11 mouse cellular contexts compared by ENCODE assay signal in the genomic region with DNA sequence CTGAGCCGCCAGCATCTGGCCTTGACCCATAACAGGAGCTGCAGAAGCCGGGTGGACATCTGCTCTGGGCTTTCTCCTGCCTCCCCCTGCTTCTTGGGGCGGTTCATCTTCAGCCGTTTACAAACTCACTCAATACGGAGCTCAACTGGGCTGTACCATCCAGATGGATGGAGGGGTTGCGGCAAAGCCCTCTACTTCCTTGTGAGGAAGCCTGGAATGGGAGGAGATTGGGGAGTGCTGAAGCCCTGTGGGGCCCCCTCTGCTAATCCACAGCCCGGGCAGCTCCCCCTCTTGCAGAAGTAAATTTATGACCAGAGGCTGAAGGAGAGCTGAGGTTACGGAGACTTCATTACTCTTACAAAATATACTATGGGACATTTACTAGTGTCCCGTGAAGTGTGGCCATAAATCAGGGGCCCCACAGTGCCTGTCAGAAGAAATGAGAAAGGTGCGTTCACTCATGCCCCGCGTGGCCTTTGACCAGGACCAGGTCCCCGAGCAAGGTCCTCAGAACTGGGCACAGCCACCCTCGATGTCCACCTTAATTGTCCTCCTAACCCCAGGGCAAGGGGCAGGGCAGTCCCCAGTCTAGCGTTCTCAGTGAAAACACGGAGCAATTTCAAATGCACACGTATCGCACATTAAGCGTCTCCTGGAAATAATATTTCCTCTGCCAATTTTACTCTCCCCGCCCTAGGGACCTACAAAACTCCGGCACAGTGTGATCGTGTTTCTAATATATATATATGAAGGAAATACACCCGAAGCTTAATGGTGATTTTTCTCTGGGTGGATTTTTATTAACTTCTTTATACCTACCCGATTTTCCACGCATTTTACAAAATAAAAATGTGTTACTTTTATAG.
DNase-seq lines count a peak whose midpoint lies in the region; ATAC-seq and TF ChIP-seq lines count a peak whose summit lies in the region.
"Had no signal": no experiment of that assay in that cellular context is flagged by ENCODE, and none has a peak within 500 bp of the region (broad histone marks: within the 10 kb centered on the region; RNA-seq: fewer than 3 reads in every experiment).

No protein-coding gene starts in this region.

- no peaks in the 10 kb centered on the region for H3K9me3 ChIP-seq in kidney, embryonic 15.5 days (replicated peaks)
- H3K9me3 ChIP-seq in neural tube, embryonic 12.5 days, result no peaks in the 10 kb centered on the region

- DNase-seq in adrenal gland, adult (ENCODE audit: inconsistent age in 2 of 2, low spot score in 1 of 2), result peak; percentile 39 to 52
- DNase-seq in adrenal gland, postnatal 4 days (ENCODE audit: low spot score in 2 of 2), result no peak
- DNase-seq in embryo, embryonic 11.5 days (ENCODE audit: low read depth, low spot score), result peak; percentile 57
- DNase-seq in thymus, postnatal 0 days (ENCODE audit: low spot score), result no peak
- no peak for DNase-seq in T-cell, adult 2 months (ENCODE audit: low spot score)
- no peak for DNase-seq in thymus, adult 2 months
- DNase-seq: gastrocnemius, postnatal 14 days; spleen, adult 18-20 months had no signal

- peak overlapping the region; percentile 21 for H3K4me3 ChIP-seq in kidney, embryonic 15.5 days (replicated peaks)
- no peak overlapping the region for H3K4me3 ChIP-seq in neural tube, embryonic 12.5 days
- H3K4me3 ChIP-seq in thymus, adult 2 months (ENCODE audit: control insufficient read depth, insufficient read depth, low read length), result no peak overlapping the region

- H3K27me3 ChIP-seq in kidney, embryonic 15.5 days, result peaks cover 31% of the 10 kb centered on the region
- no peaks in the 10 kb centered on the region for H3K27me3 ChIP-seq in neural tube, embryonic 12.5 days (replicated peaks)
- no peaks in the 10 kb centered on the region for H3K27me3 ChIP-seq in thymus, adult 2 months (ENCODE audit: control insufficient read depth, insufficient read depth, low read length)

- H3K36me3 ChIP-seq in kidney, embryonic 15.5 days, result no peaks in the 10 kb centered on the region
- H3K36me3 ChIP-seq in neural tube, embryonic 12.5 days, result no peaks in the 10 kb centered on the region
- no peaks in the 10 kb centered on the region for H3K36me3 ChIP-seq in thymus, adult 2 months (ENCODE audit: control insufficient read depth, insufficient read depth, low read length)

- H3K27ac ChIP-seq in kidney, embryonic 15.5 days, result 0 out of 2 replicates have a peak overlapping the region, but pooled peaks have one; percentile 18
- H3K27ac ChIP-seq in neural tube, embryonic 12.5 days, result no peak overlapping the region
- H3K27ac ChIP-seq in thymus, adult 2 months (ENCODE audit: control insufficient read depth, insufficient read depth, low read length), result no peak overlapping the region

- no peak for TF ChIP-seq CTCF in thymus, adult 2 months (IDR thresholded peaks at IDR 0.05; ENCODE audit: borderline replicate concordance, control insufficient read depth, extremely low read depth, insufficient read depth, low read length, poor library complexity)

- peaks cover 32% of the 10 kb centered on the region for H3K4me1 ChIP-seq in kidney, embryonic 15.5 days
- peaks cover 8% of the 10 kb centered on the region for H3K4me1 ChIP-seq in neural tube, embryonic 12.5 days
- H3K4me1 ChIP-seq in thymus, adult 2 months (replicated peaks; ENCODE audit: control insufficient read depth, insufficient read depth, low read length), result peaks cover 11% of the 10 kb centered on the region

- 16% methylated on average over 25 of the region's 25 CpGs for WGBS in kidney, embryonic 15.5 days
- 50% methylated on average over 25 of the region's 25 CpGs for WGBS in neural tube, embryonic 12.5 days
- WGBS in thymus, adult 2 months, result 92% methylated on average over 25 of the region's 25 CpGs

- no peak for TF ChIP-seq POLR2A in thymus, adult 2 months (IDR thresholded peaks at IDR 0.05; ENCODE audit: control insufficient read depth, extremely low read depth, insufficient read depth, low read length, poor library complexity)

- H3K4me2 ChIP-seq in kidney, embryonic 15.5 days, result peak overlapping the region; percentile 49
- H3K4me2 ChIP-seq in neural tube, embryonic 12.5 days (replicated peaks), result peak overlapping the region; percentile 30
- H3K4me2 ChIP-seq: liver, embryonic 11.5 days had no signal

- H3K9ac ChIP-seq in kidney, embryonic 15.5 days, result no peak overlapping the region
- H3K9ac ChIP-seq in neural tube, embryonic 12.5 days, result no peak overlapping the region

- peak; percentile 88 for ATAC-seq in kidney, embryonic 15.5 days (replicated peaks; ENCODE audit: low FRiP score)
- ATAC-seq in neural tube, embryonic 12.5 days (ENCODE audit: low FRiP score, low read depth), result peak; percentile 61; the same call in 1 of the 2 replicates

Comparison
In these comparisons a context has a peak if more than half of its experiments do, and no peak if none do; other contexts are left out.
1. DNase-seq: peak in adrenal gland, adult (2 of 2) and embryo, embryonic 11.5 days (single experiment); none in adrenal gland, postnatal 4 days (0 of 2), thymus, postnatal 0 days (single experiment), T-cell, adult 2 months (single experiment) and thymus, adult 2 months (single experiment).